Mouse (Mus musculus): ENCODE results near the gene Ier5. TPM values are rescaled to one million over a fixed set of nuclear protein-coding genes. Genes with fewer than 3 reads are reported as not detected.

Gene Ier5
- total RNA-seq, 2 experiments from 2014 or later: 5.7 to 12.7 TPM

GRCm38 (mm10) chr1:155060261-155060660, 39.2 kb downstream of the Ier5 start:
- ATAC-seq (replicated peaks; ENCODE audit: low FRiP score, low TSS enrichment, poor library complexity, severe bottlenecking): no peak

DNA sequence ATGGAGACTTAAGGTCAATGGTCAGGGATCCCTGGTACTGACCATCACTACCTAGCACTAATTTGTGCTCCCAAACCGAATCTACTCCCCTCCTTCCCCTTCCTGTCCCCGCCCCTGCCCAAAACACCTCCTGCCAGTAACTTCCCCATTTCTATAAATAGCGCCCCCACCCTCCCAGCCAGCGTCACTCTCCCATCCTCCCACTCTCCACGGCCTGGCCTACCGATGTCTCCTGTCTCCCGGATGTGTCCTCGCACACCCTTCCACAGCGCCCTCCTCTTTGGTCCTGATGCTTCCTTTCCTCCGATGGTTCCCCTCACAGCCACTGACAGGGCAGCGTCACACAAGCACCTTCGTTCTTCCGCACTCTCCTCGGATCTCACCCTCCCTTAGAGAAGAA, 39.9 kb downstream of the Ier5 start:
- ATAC-seq (replicated peaks; ENCODE audit: low FRiP score, low TSS enrichment, poor library complexity, severe bottlenecking): peak; percentile 77

DNA sequence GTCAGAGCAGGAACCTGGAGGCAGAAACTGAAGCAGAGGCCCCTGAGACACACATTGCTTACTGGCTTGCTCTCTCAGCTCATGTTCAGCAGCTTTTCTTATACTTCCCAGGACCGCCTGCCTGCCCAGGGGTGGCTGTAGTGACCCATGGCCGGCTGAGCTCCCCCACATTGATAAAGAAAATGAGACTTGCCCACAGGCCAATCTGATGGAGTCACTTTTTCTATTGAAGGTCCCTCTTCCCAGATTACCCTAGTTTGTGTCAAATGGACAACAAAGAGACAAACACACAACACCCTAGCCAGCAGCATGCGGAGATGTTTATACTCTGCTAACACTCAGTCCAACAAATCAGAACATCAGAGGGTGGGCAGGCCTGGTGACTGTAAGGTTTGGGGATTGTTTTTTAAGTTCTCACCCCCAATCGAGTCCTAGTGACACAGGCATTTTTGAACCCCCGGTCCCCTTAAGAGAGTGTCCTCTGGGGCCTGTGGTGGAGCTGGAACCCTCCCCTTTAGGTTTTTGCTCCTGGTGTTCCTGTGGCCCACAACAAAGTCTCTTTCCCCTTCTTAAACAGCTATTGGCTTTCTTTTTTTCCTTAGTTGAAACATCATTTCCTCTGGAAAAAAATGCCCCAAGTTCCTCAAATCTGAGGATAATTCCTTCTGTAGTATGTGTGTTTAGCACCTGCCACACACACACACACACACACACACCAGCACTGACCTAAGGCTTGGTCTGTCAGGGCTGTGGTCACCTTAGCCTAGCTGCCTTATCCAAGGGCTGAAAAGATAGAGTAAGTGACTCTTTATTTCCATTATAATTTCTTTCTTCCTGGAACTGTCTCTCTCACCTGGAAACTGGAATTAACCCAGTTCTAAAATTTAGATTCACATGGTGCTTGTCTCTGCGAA, 41.1 kb downstream of the Ier5 start:
- no peak for ATAC-seq (replicated peaks; ENCODE audit: low FRiP score, low TSS enrichment, poor library complexity, severe bottlenecking)

DNA sequence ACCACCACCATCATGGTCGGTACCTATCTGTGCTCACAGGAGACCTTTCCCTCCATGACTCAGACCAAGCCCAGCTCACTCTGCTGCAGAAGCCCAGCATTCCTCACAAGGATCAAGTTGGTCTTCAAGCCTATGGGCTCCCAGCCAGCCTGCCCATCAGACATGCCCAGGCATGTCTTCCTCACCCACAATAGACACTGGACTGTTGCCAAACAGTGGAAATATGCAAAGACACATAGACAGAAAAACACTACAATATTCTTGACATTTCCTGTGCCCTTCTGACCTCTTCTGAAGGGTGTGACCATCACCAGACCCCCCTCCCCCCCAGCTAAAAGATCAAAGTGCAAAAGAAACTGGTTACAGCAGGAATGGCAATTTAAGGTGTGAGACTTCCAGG, 43.3 kb downstream of the Ier5 start:
- ATAC-seq (replicated peaks; ENCODE audit: low FRiP score, low TSS enrichment, poor library complexity, severe bottlenecking): no peak

- ATAC-seq (replicated peaks; ENCODE audit: low FRiP score, low TSS enrichment, poor library complexity, severe bottlenecking): no peak
These were observed 44.4 kb downstream of the Ier5 start for GRCm38 (mm10) chr1:155055041-155055440.

GRCm38 (mm10) chr1:155054366-155054965, 45.0 kb downstream of the Ier5 start:
- ATAC-seq (replicated peaks; ENCODE audit: low FRiP score, low TSS enrichment, poor library complexity, severe bottlenecking): no peak

- no peak for ATAC-seq (replicated peaks; ENCODE audit: low FRiP score, low TSS enrichment, poor library complexity, severe bottlenecking)
These were observed 46.1 kb downstream of the Ier5 start for GRCm38 (mm10) chr1:155053296-155053695.

DNA sequence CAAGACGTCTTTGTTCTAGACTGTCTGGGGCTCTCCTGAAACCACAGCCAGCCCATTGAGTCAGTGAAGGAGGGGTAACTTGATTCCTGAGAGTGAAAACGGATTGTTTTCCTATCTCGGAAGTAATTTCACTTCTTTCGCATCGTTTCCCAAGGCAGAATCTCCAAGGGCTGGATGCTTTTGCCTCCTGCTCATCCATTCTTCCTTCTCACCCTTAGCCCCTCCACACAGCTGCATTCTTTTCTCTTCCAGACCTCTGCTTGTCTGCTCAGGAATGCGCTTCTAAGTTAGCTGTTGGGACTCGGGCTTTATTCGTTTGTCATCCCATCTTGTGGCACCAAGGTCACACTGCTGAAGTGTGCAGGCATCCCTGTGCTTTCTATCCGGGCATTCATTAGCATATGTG, 46.7 kb downstream of the Ier5 start:
- ATAC-seq (replicated peaks; ENCODE audit: low FRiP score, low TSS enrichment, poor library complexity, severe bottlenecking): no peak

- ATAC-seq (replicated peaks; ENCODE audit: low FRiP score, low TSS enrichment, poor library complexity, severe bottlenecking): no peak
These were observed 47.2 kb downstream of the Ier5 start for GRCm38 (mm10) chr1:155052131-155052760.

GRCm38 (mm10) chr1:155051701-155052127, 47.7 kb downstream of the Ier5 start:
- ATAC-seq (replicated peaks; ENCODE audit: low FRiP score, low TSS enrichment, poor library complexity, severe bottlenecking): no peak

DNA sequence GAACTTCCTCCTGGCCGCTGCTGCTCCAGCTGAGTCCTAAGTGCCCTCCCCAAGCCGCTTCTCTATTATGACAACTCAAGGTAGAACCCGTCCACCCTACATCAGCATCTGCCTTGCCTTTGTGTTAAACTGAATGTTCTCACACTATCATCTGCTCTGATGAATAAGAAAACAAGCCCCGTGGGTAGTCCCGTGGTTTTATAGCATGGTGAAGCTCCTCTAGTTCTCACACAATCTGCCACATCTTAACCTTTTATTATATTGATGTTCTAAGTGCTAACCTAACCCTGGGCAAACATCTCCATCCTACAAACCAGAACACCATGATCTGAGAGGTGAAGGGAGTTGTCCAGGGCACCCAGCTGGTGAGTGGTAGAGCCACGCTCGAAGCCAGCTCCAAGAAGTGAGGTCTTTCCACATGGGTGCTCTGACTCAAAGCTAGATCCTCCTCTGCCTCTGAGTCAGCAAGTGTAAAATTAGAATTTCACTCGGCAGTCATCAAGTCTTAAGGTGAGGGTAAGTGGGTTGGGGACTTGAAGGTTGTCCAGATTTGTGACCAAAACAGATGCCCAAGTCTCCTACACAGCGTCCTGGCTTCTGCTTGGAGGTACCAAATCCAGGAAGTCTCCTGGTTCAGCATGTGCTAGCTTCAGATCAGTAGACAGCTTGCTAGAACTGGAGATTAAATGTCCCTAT, 48.4 kb downstream of the Ier5 start:
- ATAC-seq (replicated peaks; ENCODE audit: low FRiP score, low TSS enrichment, poor library complexity, severe bottlenecking): no peak

DNA sequence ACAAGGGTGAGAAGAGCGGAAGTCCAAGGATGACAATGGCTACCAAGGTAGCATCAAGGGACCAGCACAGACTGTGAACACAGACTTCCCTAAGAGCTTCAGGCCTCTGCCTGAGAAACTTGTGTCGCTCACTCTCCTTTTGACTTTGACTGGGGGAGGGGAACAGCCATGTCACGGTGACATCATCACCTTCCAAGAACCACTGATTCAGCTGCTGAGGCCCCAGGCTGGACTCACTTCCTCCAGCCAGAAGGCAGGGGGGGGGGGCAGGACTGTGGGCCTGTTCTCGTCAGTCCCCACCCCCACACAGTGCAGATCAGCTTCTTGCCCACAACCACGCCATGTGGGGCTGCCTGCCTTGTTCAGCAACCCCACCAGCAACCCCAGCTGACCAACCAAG, 49.3 kb downstream of the Ier5 start:
- ATAC-seq (replicated peaks; ENCODE audit: low FRiP score, low TSS enrichment, poor library complexity, severe bottlenecking): peak; percentile 38

- ATAC-seq (replicated peaks; ENCODE audit: low FRiP score, low TSS enrichment, poor library complexity, severe bottlenecking): peak; percentile 88
These were observed 50.5 kb downstream of the Ier5 start for GRCm38 (mm10) chr1:155048947-155049346.

Other genes with a start within 250 kb of the Ier5 start
- 3.2 and 5.4 TPM in 2 replicates for gene Cacna1e, start 215.1 kb downstream of the Ier5 start, total RNA-seq (2014; fragmentation: Nextera tagmentation)
- gene Cacna1e, start 215.1 kb downstream of the Ier5 start, total RNA-seq (2017): 1.2 and 2.1 TPM in 2 replicates
- 6.1 and 7.8 TPM in 2 replicates for gene Mr1, start 47.2 kb upstream of the Ier5 start, total RNA-seq (2014; fragmentation: Nextera tagmentation)
- gene Mr1, start 47.2 kb upstream of the Ier5 start, total RNA-seq (2017): 6.2 and 7.7 TPM in 2 replicates
- gene Stx6, start 59.1 kb upstream of the Ier5 start, total RNA-seq (2014; fragmentation: Nextera tagmentation): 12.2 and 24.8 TPM in 2 replicates
- 19.6 and 30.9 TPM in 2 replicates for gene Stx6, start 59.1 kb upstream of the Ier5 start, total RNA-seq (2017)
- 1.1 TPM in 1 of 2 replicates, not detected in the other for gene BC034090, start 144.8 kb upstream of the Ier5 start, total RNA-seq (2014; fragmentation: Nextera tagmentation)
- not detected in 2 replicates for gene BC034090, start 144.8 kb upstream of the Ier5 start, total RNA-seq (2017)

Measured in megakaryocyte-erythroid progenitor cell, adult 5-6 weeks (primary cell).